Mouse (Mus musculus) heart, postnatal 0 days (tissue): ENCODE measurements around the gene Npc1l1. TPM values are rescaled to one million over a fixed set of nuclear protein-coding genes. Genes with fewer than 3 reads are reported as not detected.

ENCODE experiments used
- ATAC-seq: fragments of 200-750 bp; cut with Nextera tagmentation; 2 replicates; pipeline ENCODE4 v1.8.0; 2017; ENCODE audit warnings: low read depth, moderate number of reproducible peaks, moderate library complexity; ENCODE audit not compliant: insufficient read depth
- DNase-seq: peaks from one replicate; pipeline ENCODE4 v3.0.0-alpha.2; 2016; ENCODE audit warnings: low spot score
- H3K27ac ChIP-seq: fragments of 300-500 bp; sonication (generic); 2 replicates; pipeline ENCODE4 v1.5.1; 2014; ENCODE audit warnings: low read depth, mild to moderate bottlenecking
- H3K27me3 ChIP-seq: fragments of 300-500 bp; sonication (generic); 2 replicates; pipeline ENCODE4 v1.6.1; 2014; ENCODE audit warnings: low read length, mixed read lengths; ENCODE audit not compliant: control insufficient read depth, insufficient read depth
- H3K36me3 ChIP-seq: fragments of 300-500 bp; sonication (generic); replicated peaks from 2 replicates; pipeline ENCODE4 v1.6.1; 2014; ENCODE audit warnings: low read length, mixed read lengths; ENCODE audit not compliant: control insufficient read depth, insufficient read depth
- H3K4me1 ChIP-seq: fragments of 300-500 bp; sonication (generic); 2 replicates; pipeline ENCODE4 v1.6.1; 2014; ENCODE audit warnings: antibody characterized with exemption; ENCODE audit not compliant: control insufficient read depth, insufficient read depth
- H3K4me2 ChIP-seq: fragments of 300-500 bp; sonication (generic); 2 replicates; pipeline ENCODE4 v1.6.1; 2014; ENCODE audit warnings: low read depth, mild to moderate bottlenecking, low read length, moderate library complexity
- H3K4me3 ChIP-seq: fragments of 300-500 bp; sonication (generic); 2 replicates; pipeline ENCODE4 v1.5.1; 2014; ENCODE audit warnings: low read depth, low read length
- H3K9ac ChIP-seq: fragments of 300-500 bp; sonication (generic); replicated peaks from 2 replicates; pipeline ENCODE4 v1.6.1; 2014; ENCODE audit warnings: low read depth, low read length, mixed read lengths
- H3K9me3 ChIP-seq: fragments of 300-500 bp; sonication (generic); replicated peaks from 2 replicates; pipeline ENCODE4 v1.6.1; 2016; ENCODE audit warnings: low read length; ENCODE audit not compliant: control insufficient read depth
- CTCF ChIP-seq: IDR thresholded peaks from 2 replicates; pipeline ENCODE4 v1.5.1; 2016; ENCODE audit warnings: antibody characterized with exemption, control low read depth, low read depth
- EP300 ChIP-seq: IDR thresholded peaks from 2 replicates; pipeline ENCODE4 v1.6.1; 2016; ENCODE audit warnings: antibody characterized with exemption, low read depth
- WGBS: fragments of 180-500 bp; shearing (Covaris S2); extraction: QIAGEN DNeasy Blood & Tissue Kit; methylation state at CpG from one replicate; pipeline ENCODE4 v1.1.7; 2014; 5-methylcytosine and 5-hydroxymethylcytosine counted together
- polyA plus RNA-seq: library from polyadenylated mRNA; unstranded; fragments of >200 nt; fragmentation: Nextera tagmentation; extraction: Ambion mirVana; gene quantifications from 2 replicates; pipeline ENCODE4 v1.2.1, GENCODE M21; 2015
- total RNA-seq: library from RNA; depleted of rRNA; stranded (reverse); fragments of >200 nt; gene quantifications from 2 replicates; pipeline ENCODE4 v1.2.3, GENCODE M21; 2014; ENCODE audit warnings: low replicate concordance; rRNA removed

The Npc1l1 gene
- total and polyA plus RNA-seq, 2 experiments from 2014 or later, result 0.04 TPM; not detected in 1

DNA sequence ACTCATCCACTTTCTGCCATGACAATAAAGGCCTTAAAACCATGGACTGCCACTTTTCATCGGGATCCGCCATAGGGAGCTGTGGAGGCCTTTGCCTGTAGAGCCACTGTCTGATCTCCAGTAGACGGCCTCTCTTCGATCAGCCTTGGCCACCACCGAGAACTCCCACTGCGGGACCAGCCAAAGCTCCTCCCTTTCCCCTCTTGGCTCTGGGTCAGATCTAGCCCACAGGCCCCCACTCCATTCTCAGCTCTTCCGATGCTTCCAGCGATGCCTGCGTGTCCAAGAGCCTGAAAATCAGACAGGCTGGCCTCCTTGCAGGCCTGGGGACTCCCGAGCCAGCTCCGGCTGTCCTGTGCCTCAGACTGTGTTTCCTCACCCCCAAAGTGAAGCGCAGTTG, 63.6 kb downstream of the Npc1l1 start:
- DNase-seq (no peak), ATAC-seq (no peak)
- no peaks in the 10 kb centered on the region for H3K9me3 ChIP-seq
- TF ChIP-seq CTCF (no peak), EP300 (no peak)
- peaks cover 8% of the 10 kb centered on the region; the same call in 1 of the 2 replicates for H3K4me1 ChIP-seq
- H3K9ac ChIP-seq, result no peak overlapping the region
- H3K27me3 ChIP-seq, result no peaks in the 10 kb centered on the region
- H3K4me3 ChIP-seq, result no peak overlapping the region
- 86% methylated on average over 12 of the region's 12 CpGs for WGBS
- no peak overlapping the region for H3K27ac ChIP-seq
- H3K36me3 ChIP-seq, result no peaks in the 10 kb centered on the region
- no peak overlapping the region for H3K4me2 ChIP-seq

DNA sequence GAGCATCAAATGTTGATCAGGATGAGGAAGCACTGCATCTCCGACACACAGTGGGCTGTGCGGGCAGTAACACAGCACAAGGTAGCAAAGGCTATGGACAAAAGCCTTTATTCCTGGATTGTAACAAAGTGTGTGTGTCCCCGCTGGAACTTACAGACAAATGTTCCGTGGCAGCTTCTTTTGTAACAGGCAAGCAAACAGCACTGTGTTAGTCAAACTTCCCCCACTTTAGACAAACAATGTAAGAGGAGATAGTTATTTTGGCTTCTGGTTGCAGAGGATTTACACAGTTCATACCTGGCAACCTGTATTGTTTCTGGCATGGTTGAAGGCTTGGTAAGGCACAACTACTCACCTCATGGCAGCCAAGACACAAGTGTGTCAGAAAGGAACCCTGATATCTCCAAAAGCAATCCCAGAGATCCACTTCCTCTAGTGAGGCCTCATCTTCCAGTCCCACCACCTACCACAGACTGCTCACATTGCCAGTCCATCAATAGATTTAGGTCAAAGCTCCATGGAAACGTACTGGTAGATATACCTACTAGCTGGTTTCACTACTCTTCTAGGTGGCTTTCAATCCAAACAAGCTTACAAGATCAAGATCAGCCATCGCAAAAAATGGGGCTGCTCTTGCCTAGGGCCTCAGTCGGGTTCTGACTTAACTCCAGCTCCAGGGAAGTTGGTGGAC, 64.4 kb downstream of the Npc1l1 start:
- H3K4me3 ChIP-seq, result no peak overlapping the region
- WGBS, result 89% methylated on average over 7 of the region's 7 CpGs

DNA sequence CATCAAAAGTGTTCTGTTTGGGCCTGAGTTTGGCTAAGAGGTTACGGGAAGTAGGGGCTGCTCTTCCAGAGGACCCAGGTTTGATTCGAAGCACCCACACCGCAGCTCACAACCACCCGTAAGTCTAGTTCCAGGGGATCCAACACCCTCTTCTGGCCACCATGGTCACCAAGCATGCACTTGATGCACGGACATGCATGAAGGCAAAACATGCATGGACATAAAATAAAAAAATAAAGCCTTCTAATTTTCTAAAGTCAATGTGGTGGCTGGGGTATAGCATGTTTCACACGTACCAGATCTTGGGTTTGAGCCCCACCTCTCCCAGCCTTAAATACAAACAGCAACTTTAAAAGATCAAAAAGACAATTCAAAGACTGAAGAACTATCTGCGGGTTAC, 65.2 kb downstream of the Npc1l1 start:
- H3K9ac ChIP-seq, result no peak overlapping the region
- no peaks in the 10 kb centered on the region for H3K9me3 ChIP-seq
- WGBS, result 92% methylated on average over 7 of the region's 7 CpGs
- no peak overlapping the region for H3K4me2 ChIP-seq
- peaks cover 14% of the 10 kb centered on the region; the same call in 1 of the 2 replicates for H3K4me1 ChIP-seq
- no peaks in the 10 kb centered on the region for H3K27me3 ChIP-seq
- H3K36me3 ChIP-seq, result no peaks in the 10 kb centered on the region
- TF ChIP-seq EP300 (no peak), CTCF (no peak)
- DNase-seq (no peak), ATAC-seq (no peak)
- no peak overlapping the region for H3K27ac ChIP-seq
- H3K4me3 ChIP-seq, result no peak overlapping the region

More for the DNA sequence above, 64.4 kb downstream of the Npc1l1 start:
- H3K9me3 ChIP-seq, result no peaks in the 10 kb centered on the region
- no peak overlapping the region for H3K27ac ChIP-seq
- no peak for TF ChIP-seq CTCF
- TF ChIP-seq EP300, result no peak
- H3K4me1 ChIP-seq, result peaks cover 11% of the 10 kb centered on the region; the same call in 1 of the 2 replicates
- DNase-seq (no peak), ATAC-seq (no peak)
- H3K27me3 ChIP-seq, result no peaks in the 10 kb centered on the region
- H3K36me3 ChIP-seq, result no peaks in the 10 kb centered on the region
- no peak overlapping the region for H3K9ac ChIP-seq
- H3K4me2 ChIP-seq, result no peak overlapping the region

DNA sequence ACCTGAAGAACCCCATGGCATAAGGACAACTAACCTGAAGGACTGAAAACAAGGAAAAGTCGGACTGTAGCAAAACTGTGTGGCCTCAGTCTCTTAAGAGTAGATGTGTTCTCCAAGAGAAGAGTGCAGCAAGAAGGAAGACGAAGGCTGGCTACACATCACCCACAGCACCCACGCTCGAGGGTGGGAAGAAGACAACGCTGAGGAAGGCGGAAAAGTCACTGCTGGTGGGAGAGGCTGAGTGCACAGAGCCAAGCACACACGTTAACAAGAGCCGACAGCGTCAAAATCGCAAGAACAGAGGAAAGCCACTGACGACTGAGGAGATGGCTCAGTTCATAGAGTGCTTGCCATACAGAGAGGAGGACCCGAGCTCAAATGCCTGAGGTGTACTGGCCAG, 66.2 kb downstream of the Npc1l1 start:
- peaks cover 14% of the 10 kb centered on the region; the same call in 1 of the 2 replicates for H3K4me1 ChIP-seq
- H3K4me3 ChIP-seq, result no peak overlapping the region
- no peaks in the 10 kb centered on the region for H3K36me3 ChIP-seq
- no peaks in the 10 kb centered on the region for H3K9me3 ChIP-seq
- no peak overlapping the region for H3K4me2 ChIP-seq
- DNase-seq (no peak), ATAC-seq (no peak)
- WGBS, result 79% methylated on average over 12 of the region's 12 CpGs
- no peak for TF ChIP-seq CTCF
- no peak for TF ChIP-seq EP300
- H3K27ac ChIP-seq, result no peak overlapping the region
- no peak overlapping the region for H3K9ac ChIP-seq
- H3K27me3 ChIP-seq, result no peaks in the 10 kb centered on the region

DNA sequence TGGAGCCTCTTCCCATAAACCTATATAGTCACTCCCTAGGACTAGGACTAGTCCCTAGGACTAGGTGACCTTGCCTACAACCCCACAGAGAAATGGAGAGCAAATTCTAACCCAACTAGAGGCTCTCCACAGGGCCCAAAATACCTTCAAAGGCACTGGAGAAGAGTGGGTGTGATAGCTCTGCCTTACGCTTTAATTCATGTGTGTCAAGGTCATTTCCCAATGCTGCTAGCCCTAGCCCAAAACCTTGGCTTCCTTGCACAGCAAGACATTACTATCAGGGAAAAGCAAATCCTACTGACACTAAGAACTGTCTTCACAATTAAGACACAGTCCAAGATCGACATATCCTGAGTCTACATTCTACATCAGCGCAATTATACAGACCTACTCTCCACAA, 66.9 kb downstream of the Npc1l1 start:
- H3K4me3 ChIP-seq, result no peak overlapping the region
- ATAC-seq (no peak), DNase-seq (no peak)
- no peak overlapping the region for H3K4me2 ChIP-seq
- peaks cover 14% of the 10 kb centered on the region; the same call in 1 of the 2 replicates for H3K4me1 ChIP-seq
- H3K9me3 ChIP-seq, result no peaks in the 10 kb centered on the region
- TF ChIP-seq CTCF (no peak), EP300 (no peak)
- H3K36me3 ChIP-seq, result no peaks in the 10 kb centered on the region
- no peak overlapping the region for H3K9ac ChIP-seq
- no peak overlapping the region for H3K27ac ChIP-seq
- H3K27me3 ChIP-seq, result no peaks in the 10 kb centered on the region
- WGBS, result 85% methylated on average over 3 of the region's 3 CpGs

DNA sequence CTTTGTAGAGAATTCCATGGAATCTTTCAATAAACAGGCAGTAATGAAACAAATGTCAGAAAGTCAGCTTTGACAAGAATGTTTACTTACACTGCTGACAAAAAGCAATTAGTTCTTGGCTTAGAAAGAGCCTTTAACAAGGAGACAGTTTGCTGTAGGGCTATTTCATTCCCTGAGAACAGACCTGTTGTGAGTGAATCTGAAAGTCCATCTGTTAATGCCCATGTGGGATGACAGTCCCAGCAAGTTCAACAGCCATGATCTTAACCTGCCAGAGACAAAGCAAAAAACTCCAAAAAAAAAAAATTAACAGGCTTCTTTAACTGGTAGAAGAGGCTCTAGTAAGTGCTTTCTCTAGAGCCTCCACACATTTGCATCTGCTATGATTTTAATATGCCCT, 68.4 kb downstream of the Npc1l1 start:
- peaks cover 22% of the 10 kb centered on the region; the same call in 1 of the 2 replicates for H3K4me1 ChIP-seq
- H3K9me3 ChIP-seq, result no peaks in the 10 kb centered on the region
- no peaks in the 10 kb centered on the region for H3K36me3 ChIP-seq
- H3K27ac ChIP-seq, result no peak overlapping the region
- H3K4me2 ChIP-seq, result no peak overlapping the region
- no peak overlapping the region for H3K4me3 ChIP-seq
- ATAC-seq (no peak), DNase-seq (no peak)
- H3K9ac ChIP-seq, result no peak overlapping the region
- TF ChIP-seq CTCF (no peak), EP300 (no peak)
- H3K27me3 ChIP-seq, result no peaks in the 10 kb centered on the region

Other genes starting within 250 kb of the Npc1l1 start
- 3.0 and 6.3 TPM in 2 replicates for gene Camk2b, start 163.8 kb downstream of the Npc1l1 start, total RNA-seq
- gene Camk2b, start 163.8 kb downstream of the Npc1l1 start, polyA plus RNA-seq, result 2.5 and 3.4 TPM in 2 replicates
- gene A730071L15Rik, start 30.1 kb downstream of the Npc1l1 start, total RNA-seq, result not detected in 2 replicates
- gene A730071L15Rik, start 30.1 kb downstream of the Npc1l1 start, polyA plus RNA-seq, result 0.30 and 0.41 TPM in 2 replicates
- 37.0 and 37.8 TPM in 2 replicates for gene Nudcd3, start 29.7 kb downstream of the Npc1l1 start, total RNA-seq
- 25.0 and 29.2 TPM in 2 replicates for gene Nudcd3, start 29.7 kb downstream of the Npc1l1 start, polyA plus RNA-seq
- 45.5 and 46.1 TPM in 2 replicates for gene Ddx56, start 37.6 kb upstream of the Npc1l1 start, total RNA-seq
- gene Ddx56, start 37.6 kb upstream of the Npc1l1 start, polyA plus RNA-seq, result 41.2 and 41.4 TPM in 2 replicates
- gene Tmed4, start 44.7 kb upstream of the Npc1l1 start, total RNA-seq, result 93.4 and 124 TPM in 2 replicates
- 83.7 and 90.5 TPM in 2 replicates for gene Tmed4, start 44.7 kb upstream of the Npc1l1 start, polyA plus RNA-seq
- 412 and 435 TPM in 2 replicates for gene Ogdh, start 61.5 kb upstream of the Npc1l1 start, total RNA-seq
- gene Ogdh, start 61.5 kb upstream of the Npc1l1 start, polyA plus RNA-seq, result 328 and 338 TPM in 2 replicates
- gene Zmiz2, start 158.9 kb upstream of the Npc1l1 start, total RNA-seq, result 42.3 and 45.4 TPM in 2 replicates
- 6.9 and 7.0 TPM in 2 replicates for gene Zmiz2, start 158.9 kb upstream of the Npc1l1 start, polyA plus RNA-seq
- 2,268 and 2,353 TPM in 2 replicates for gene Ppia, start 185.3 kb upstream of the Npc1l1 start, total RNA-seq
- 3,654 and 3,756 TPM in 2 replicates for gene Ppia, start 185.3 kb upstream of the Npc1l1 start, polyA plus RNA-seq
- gene H2afv, start 214.3 kb upstream of the Npc1l1 start, total RNA-seq, result 106 and 157 TPM in 2 replicates
- 213 and 232 TPM in 2 replicates for gene H2afv, start 214.3 kb upstream of the Npc1l1 start, polyA plus RNA-seq
- gene Purb, start 245.8 kb upstream of the Npc1l1 start, total RNA-seq, result 40.4 and 48.4 TPM in 2 replicates
- gene Purb, start 245.8 kb upstream of the Npc1l1 start, polyA plus RNA-seq, result 18.4 and 22.0 TPM in 2 replicates